Mouse (Mus musculus) c-Kit-positive CD71-positive TER-119-negative erythroid progenitor cells, embryonic 14.5 days (primary cell): ENCODE measurements around the gene Sox5.

Experiments used
- DNase-seq: peaks from one replicate; pipeline ENCODE4 v3.0.0-alpha.2; 2013; ENCODE audit warnings: low read depth

The Sox5 gene

GRCm38 (mm10) chr6:144429276-144429675, 352.5 kb downstream of the Sox5 start:
- no peak for DNase-seq

GRCm38 (mm10) chr6:144408030-144408429, 373.7 kb downstream of the Sox5 start:
- no peak for DNase-seq

- no peak for DNase-seq
These were observed 383.7 kb downstream of the Sox5 start for GRCm38 (mm10) chr6:144398115-144398514.

- DNase-seq: no peak
These were observed 388.6 kb downstream of the Sox5 start for GRCm38 (mm10) chr6:144393151-144393550.

GRCm38 (mm10) chr6:144389333-144390054, 392.3 kb downstream of the Sox5 start:
- DNase-seq: no peak

GRCm38 (mm10) chr6:144387539-144388255, 394.1 kb downstream of the Sox5 start:
- no peak for DNase-seq

GRCm38 (mm10) chr6:144380641-144381040, 401.1 kb downstream of the Sox5 start:
- DNase-seq: no peak

- DNase-seq: no peak
These were observed 401.6 kb downstream of the Sox5 start for GRCm38 (mm10) chr6:144380171-144380570.

- DNase-seq: no peak
These were observed 407.0 kb downstream of the Sox5 start for GRCm38 (mm10) chr6:144374810-144375209.

- DNase-seq: peak; percentile 25
These were observed 411.1 kb downstream of the Sox5 start for GRCm38 (mm10) chr6:144370699-144371098.

GRCm38 (mm10) chr6:144367626-144368077, 414.1 kb downstream of the Sox5 start:
- DNase-seq: no peak

GRCm38 (mm10) chr6:144361267-144362038, 420.3 kb downstream of the Sox5 start:
- DNase-seq: no peak

GRCm38 (mm10) chr6:144357081-144357480, 424.7 kb downstream of the Sox5 start:
- DNase-seq: no peak

- no peak for DNase-seq
These were observed 430.7 kb downstream of the Sox5 start for GRCm38 (mm10) chr6:144351049-144351448.

- no peak for DNase-seq
These were observed 438.4 kb downstream of the Sox5 start for GRCm38 (mm10) chr6:144343338-144343737.

- DNase-seq: no peak
These were observed 442.2 kb downstream of the Sox5 start for GRCm38 (mm10) chr6:144339554-144339953.

- no peak for DNase-seq
These were observed 442.8 kb downstream of the Sox5 start for GRCm38 (mm10) chr6:144339006-144339405.

- no peak for DNase-seq
These were observed 443.6 kb downstream of the Sox5 start for GRCm38 (mm10) chr6:144338221-144338620.

- DNase-seq: no peak
These were observed 444.3 kb downstream of the Sox5 start for GRCm38 (mm10) chr6:144337436-144337969.

GRCm38 (mm10) chr6:144336789-144337188, 445.0 kb downstream of the Sox5 start:
- DNase-seq: no peak

GRCm38 (mm10) chr6:144333146-144333545, 448.6 kb downstream of the Sox5 start:
- DNase-seq: no peak

- no peak for DNase-seq
These were observed 449.8 kb downstream of the Sox5 start for GRCm38 (mm10) chr6:144332027-144332426.
